Mouse (Mus musculus) forebrain, embryonic 11.5 days (tissue): ENCODE data around the gene Adamtsl2. TPM values are rescaled to one million over a fixed set of nuclear protein-coding genes. Genes with fewer than 3 reads are reported as not detected.

Experiments
- ATAC-seq: fragments of 200-750 bp; cut with Nextera tagmentation; replicated peaks from 2 replicates; pipeline ENCODE4 v1.8.0; 2017; ENCODE audit warnings: moderate TSS enrichment; ENCODE audit not compliant: low FRiP score
- DNase-seq: peaks from one replicate; pipeline ENCODE4 v3.0.0-alpha.2; 2017; ENCODE audit warnings: low spot score
- H3K27ac ChIP-seq: fragments of 300-500 bp; sonication (generic); 2 replicates; pipeline ENCODE4 v1.5.1; 2014; ENCODE audit warnings: low read depth, low read length
- H3K27me3 ChIP-seq: fragments of 300-500 bp; sonication (generic); 2 replicates; pipeline ENCODE4 v1.6.1; 2014; ENCODE audit warnings: mild to moderate bottlenecking, low read length, mixed read lengths; ENCODE audit not compliant: control insufficient read depth, insufficient read depth
- H3K36me3 ChIP-seq: fragments of 300-500 bp; sonication (generic); 2 replicates; pipeline ENCODE4 v1.6.1; 2014; ENCODE audit warnings: mild to moderate bottlenecking, low read length, moderate library complexity, mixed read lengths; ENCODE audit not compliant: control insufficient read depth, insufficient read depth
- H3K4me1 ChIP-seq: fragments of 300-500 bp; sonication (generic); replicated peaks from 2 replicates; pipeline ENCODE4 v1.6.1; 2014; ENCODE audit warnings: low read length, mixed read lengths; ENCODE audit not compliant: control insufficient read depth, insufficient read depth
- H3K4me2 ChIP-seq: fragments of 300-500 bp; sonication (generic); 2 replicates; pipeline ENCODE4 v1.6.1; 2014; ENCODE audit warnings: low read depth, mild to moderate bottlenecking, low read length, moderate library complexity, mixed read lengths; ENCODE audit not compliant: severe bottlenecking
- H3K4me3 ChIP-seq: fragments of 300-500 bp; sonication (generic); 2 replicates; pipeline ENCODE4 v1.5.1; 2014; ENCODE audit warnings: low read depth, low read length
- H3K9ac ChIP-seq: fragments of 300-500 bp; sonication (generic); 2 replicates; pipeline ENCODE4 v1.6.1; 2014; ENCODE audit warnings: low read length
- H3K9me3 ChIP-seq: fragments of 300-500 bp; sonication (generic); 2 replicates; pipeline ENCODE4 v1.6.1; 2016; ENCODE audit warnings: low read length, mixed read lengths; ENCODE audit not compliant: control insufficient read depth
- WGBS: fragments of 180-500 bp; shearing (Covaris S2); extraction: QIAGEN DNeasy Blood & Tissue Kit; methylation state at CpG from one replicate; pipeline ENCODE4 v1.1.7; 2014; 5-methylcytosine and 5-hydroxymethylcytosine counted together
- polyA plus RNA-seq: library from polyadenylated mRNA; unstranded; fragments of >200 nt; fragmentation: Nextera tagmentation; extraction: Ambion mirVana; gene quantifications from 2 replicates; pipeline ENCODE4 v1.2.1, GENCODE M21; 2014

Gene Adamtsl2
- 4.0 and 4.4 TPM in 2 replicates for polyA plus RNA-seq

- Histone ChIP-seq H3K36me3 (no peaks in the 10 kb centered on the region), H3K27ac (no peak within 1 kb of the TSS), H3K9me3 (no peaks in the 10 kb centered on the region), H3K27me3 (no peaks in the 10 kb centered on the region), H3K4me1 (peaks cover 6% of the 10 kb centered on the region; the same call in 1 of the 2 replicates), H3K4me3 (no peak within 1 kb of the TSS), H3K9ac (peak within 1 kb of the TSS; percentile 16; the same call in 1 of the 2 replicates), H3K4me2 (0 out of 2 replicates have a peak within 1 kb of the TSS, but pooled peaks have one; percentile 21)
- DNase-seq, result peak; percentile 73
- ATAC-seq, result peak; percentile 46; the same call in 1 of the 2 replicates
- 10% methylated on average over 10 of the region's 10 CpGs for WGBS
These were observed at the start of gene Adamtsl2 for GRCm38 (mm10) chr2:27079152-27079584. Gene Adamtsl2, plus strand, starts transcription at chr2:27079379.

GRCm38 (mm10) chr2:27032361-27032760 lies 46.8 kb upstream of the Adamtsl2 start:
- no peak overlapping the region for H3K4me2 ChIP-seq
- H3K27ac ChIP-seq, result no peak overlapping the region
- H3K4me3 ChIP-seq, result no peak overlapping the region
- H3K4me1 ChIP-seq, result 0 out of 2 replicates have a peak, but pooled peaks cover 2% of the 10 kb centered on the region
- H3K9ac ChIP-seq, result no peak overlapping the region
- WGBS, result 74% methylated on average over 2 of the region's 2 CpGs
- H3K9me3 ChIP-seq, result no peaks in the 10 kb centered on the region
- no peak for DNase-seq
- ATAC-seq, result no peak
- no peaks in the 10 kb centered on the region for H3K27me3 ChIP-seq
- no peaks in the 10 kb centered on the region for H3K36me3 ChIP-seq

- no peak for DNase-seq
- WGBS, result 86% methylated on average over 3 of the region's 3 CpGs
These were observed 43.2 kb upstream of the Adamtsl2 start for GRCm38 (mm10) chr2:27036003-27036402.

GRCm38 (mm10) chr2:27037008-27037407 lies 42.2 kb upstream of the Adamtsl2 start:
- Histone ChIP-seq H3K4me3 (no peak overlapping the region), H3K36me3 (no peaks in the 10 kb centered on the region), H3K9me3 (no peaks in the 10 kb centered on the region), H3K27me3 (no peaks in the 10 kb centered on the region), H3K4me2 (no peak overlapping the region), H3K27ac (no peak overlapping the region), H3K9ac (peak overlapping the region; percentile 16; the same call in 1 of the 2 replicates), H3K4me1 (no peaks in the 10 kb centered on the region)
- DNase-seq, result no peak
- no peak for ATAC-seq
- WGBS, result 44% methylated on average over 4 of the region's 4 CpGs

More at GRCm38 (mm10) chr2:27036003-27036402, 43.2 kb upstream of the Adamtsl2 start:
- Histone ChIP-seq H3K4me3 (no peak overlapping the region), H3K27ac (no peak overlapping the region), H3K4me1 (no peaks in the 10 kb centered on the region), H3K9me3 (no peaks in the 10 kb centered on the region), H3K36me3 (no peaks in the 10 kb centered on the region), H3K27me3 (no peaks in the 10 kb centered on the region), H3K4me2 (no peak overlapping the region), H3K9ac (no peak overlapping the region)
- no peak for ATAC-seq

- Histone ChIP-seq H3K27me3 (no peaks in the 10 kb centered on the region), H3K4me1 (no peaks in the 10 kb centered on the region), H3K36me3 (no peaks in the 10 kb centered on the region), H3K9ac (no peak overlapping the region), H3K9me3 (no peaks in the 10 kb centered on the region), H3K4me3 (no peak overlapping the region), H3K27ac (no peak overlapping the region), H3K4me2 (no peak overlapping the region)
- DNase-seq, result peak; percentile 81
- ATAC-seq, result peak; percentile 69; the same call in 1 of the 2 replicates
- 5% methylated on average over 3 of the region's 3 CpGs for WGBS
These were observed 40.6 kb upstream of the Adamtsl2 start for GRCm38 (mm10) chr2:27038596-27038995.

- Histone ChIP-seq H3K4me2 (no peak overlapping the region), H3K27ac (no peak overlapping the region), H3K9me3 (no peaks in the 10 kb centered on the region), H3K4me1 (no peaks in the 10 kb centered on the region), H3K9ac (no peak overlapping the region), H3K36me3 (no peaks in the 10 kb centered on the region), H3K4me3 (no peak overlapping the region), H3K27me3 (no peaks in the 10 kb centered on the region)
- 17% methylated on average over 1 of the region's 1 CpGs for WGBS
- DNase-seq (peak; percentile 72), ATAC-seq (no peak)
These were observed 39.9 kb upstream of the Adamtsl2 start for GRCm38 (mm10) chr2:27039286-27039685.

GRCm38 (mm10) chr2:27042131-27042844 lies 36.9 kb upstream of the Adamtsl2 start:
- Histone ChIP-seq H3K9ac (no peak overlapping the region), H3K4me3 (no peak overlapping the region), H3K27ac (no peak overlapping the region), H3K9me3 (no peaks in the 10 kb centered on the region), H3K4me1 (no peaks in the 10 kb centered on the region), H3K27me3 (no peaks in the 10 kb centered on the region), H3K4me2 (no peak overlapping the region), H3K36me3 (no peaks in the 10 kb centered on the region)
- 75% methylated on average over 8 of the region's 8 CpGs for WGBS
- DNase-seq, result no peak
- ATAC-seq, result no peak

- WGBS, result 27% methylated on average over 3 of the region's 3 CpGs
- Histone ChIP-seq H3K9ac (no peak overlapping the region), H3K4me3 (no peak overlapping the region), H3K4me1 (no peaks in the 10 kb centered on the region), H3K36me3 (no peaks in the 10 kb centered on the region), H3K27ac (no peak overlapping the region), H3K9me3 (no peaks in the 10 kb centered on the region), H3K4me2 (no peak overlapping the region), H3K27me3 (no peaks in the 10 kb centered on the region)
- 0 out of 2 replicates have a peak, but pooled peaks have one; percentile 71 for ATAC-seq
- peak; percentile 86 for DNase-seq
These were observed 35.7 kb upstream of the Adamtsl2 start for GRCm38 (mm10) chr2:27043461-27043860.
